Mouse (Mus musculus): ENCODE measurements around the gene Bhlha9. TPM values are rescaled to one million over a fixed set of nuclear protein-coding genes. Genes with fewer than 3 reads are reported as not detected.
A peak's percentile ranks its signal among the peaks of the same experiment; 100 is the strongest.

Gene Bhlha9
- polyA plus RNA-seq, 1 experiment from 2014 or later, result 16.2 TPM

DNA sequence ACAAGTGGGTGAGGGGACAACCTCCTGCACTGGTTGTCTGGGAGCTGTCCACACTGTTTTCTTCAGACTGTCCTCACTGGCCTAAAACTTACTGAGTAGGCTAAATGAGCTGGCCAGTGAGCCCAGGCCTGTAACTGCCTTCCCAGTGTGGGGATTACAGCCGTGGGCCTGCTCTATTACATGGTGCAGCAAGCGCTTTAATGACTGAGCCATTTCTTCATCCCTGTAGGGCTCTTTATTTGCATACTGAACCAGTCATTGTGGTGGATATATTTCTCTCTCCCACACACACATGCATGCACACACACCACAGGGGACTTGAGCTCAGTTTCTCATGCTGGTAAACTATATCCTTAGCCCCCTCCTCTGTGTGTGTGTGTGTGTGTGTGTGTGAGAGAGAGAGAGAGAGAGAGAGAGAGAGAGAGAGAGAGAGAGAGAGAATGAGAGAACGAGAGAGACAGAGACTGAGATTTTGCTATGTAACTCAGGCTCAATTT, 19.4 kb upstream of the Bhlha9 start:
- ATAC-seq (ENCODE audit: insufficient number of reproducible peaks, low FRiP score, low TSS enrichment, low read depth), result no peak
- 57% methylated on average over 3 of the region's 3 CpGs for WGBS
- Histone ChIP-seq H3K4me1 (ENCODE audit: control insufficient read depth, insufficient read depth, low read length) (0 out of 2 replicates have a peak, but pooled peaks cover 2% of the 10 kb centered on the region), H3K4me3 (ENCODE audit: low read depth, low read length) (no peak overlapping the region), H3K9ac (ENCODE audit: low read length) (no peak overlapping the region), H3K36me3 (ENCODE audit: control insufficient read depth, insufficient read depth, low read length) (no peaks in the 10 kb centered on the region), H3K4me2 (ENCODE audit: low read depth, severe bottlenecking) (no peak overlapping the region), H3K27ac (replicated peaks; ENCODE audit: low read depth, low read length) (no peak overlapping the region), H3K9me3 (ENCODE audit: control insufficient read depth, low read length) (no peaks in the 10 kb centered on the region), H3K27me3 (ENCODE audit: control insufficient read depth, insufficient read depth, low read length) (no peaks in the 10 kb centered on the region)
- DNase-seq (ENCODE audit: low spot score), result no peak

DNA sequence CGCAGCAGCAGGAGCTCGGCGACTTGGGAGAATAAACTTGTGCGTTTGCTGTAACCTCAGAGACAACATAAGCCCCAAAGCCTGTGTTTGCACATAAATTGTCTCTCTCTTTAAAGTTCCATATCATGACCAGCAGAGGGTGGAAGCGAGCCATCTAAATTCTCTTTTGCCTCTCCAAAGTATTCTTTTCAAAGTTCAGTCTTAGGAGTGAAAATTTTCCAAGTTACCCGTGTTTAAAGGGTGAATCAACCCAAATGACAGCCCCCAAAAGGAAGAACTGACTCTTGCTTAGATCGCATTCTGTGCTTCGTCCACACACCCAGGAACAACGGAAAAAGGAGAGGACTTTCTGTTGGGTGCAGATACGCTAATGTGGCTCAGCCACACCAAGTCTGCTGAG, 17.2 kb upstream of the Bhlha9 start:
- no peak overlapping the region for H3K4me3 ChIP-seq (ENCODE audit: low read depth, low read length)
- H3K27ac ChIP-seq (replicated peaks; ENCODE audit: low read depth, low read length), result no peak overlapping the region
- no peak for ATAC-seq (ENCODE audit: insufficient number of reproducible peaks, low FRiP score, low TSS enrichment, low read depth)
- no peaks in the 10 kb centered on the region for H3K9me3 ChIP-seq (ENCODE audit: control insufficient read depth, low read length)
- H3K4me2 ChIP-seq (ENCODE audit: low read depth, severe bottlenecking), result no peak overlapping the region; the same call in 1 of the 2 replicates
- H3K27me3 ChIP-seq (ENCODE audit: control insufficient read depth, insufficient read depth, low read length), result no peaks in the 10 kb centered on the region
- peak; percentile 80 for DNase-seq (ENCODE audit: low spot score)
- peaks cover 18% of the 10 kb centered on the region for H3K4me1 ChIP-seq (ENCODE audit: control insufficient read depth, insufficient read depth, low read length)
- no peak overlapping the region for H3K9ac ChIP-seq (ENCODE audit: low read length)
- no peaks in the 10 kb centered on the region for H3K36me3 ChIP-seq (ENCODE audit: control insufficient read depth, insufficient read depth, low read length)
- WGBS, result 7% methylated on average over 10 of the region's 10 CpGs

DNA sequence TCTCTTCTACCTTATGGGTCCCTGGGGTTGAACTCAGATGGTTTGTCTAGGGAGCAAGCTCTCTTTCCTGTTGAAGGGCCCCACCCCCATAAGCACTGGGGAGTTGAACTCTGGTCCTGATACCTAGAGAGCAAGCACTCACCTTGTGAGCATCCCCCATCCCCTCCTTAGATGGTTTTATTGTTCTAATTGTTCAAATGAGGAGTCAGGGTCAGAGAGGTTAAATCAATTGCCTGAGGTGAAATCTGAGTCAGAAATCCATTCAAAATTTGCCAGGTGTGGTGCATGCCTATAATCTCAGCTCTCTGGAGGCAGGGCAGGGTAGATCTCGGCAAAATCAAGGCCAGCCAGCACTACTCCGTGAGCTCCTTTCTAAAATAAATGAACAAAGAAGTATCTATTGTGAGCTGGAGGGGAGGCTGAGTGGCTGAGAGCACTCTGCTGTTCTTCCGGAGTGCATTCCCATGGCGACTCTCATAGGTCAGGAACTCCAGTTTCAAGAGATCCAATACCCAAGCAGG, 14.8 kb upstream of the Bhlha9 start:
- Histone ChIP-seq H3K9ac (ENCODE audit: low read length) (no peak overlapping the region), H3K36me3 (ENCODE audit: control insufficient read depth, insufficient read depth, low read length) (no peaks in the 10 kb centered on the region), H3K27me3 (ENCODE audit: control insufficient read depth, insufficient read depth, low read length) (no peaks in the 10 kb centered on the region), H3K27ac (replicated peaks; ENCODE audit: low read depth, low read length) (no peak overlapping the region), H3K4me1 (ENCODE audit: control insufficient read depth, insufficient read depth, low read length) (peaks cover 18% of the 10 kb centered on the region), H3K4me2 (ENCODE audit: low read depth, severe bottlenecking) (no peak overlapping the region), H3K9me3 (ENCODE audit: control insufficient read depth, low read length) (no peaks in the 10 kb centered on the region), H3K4me3 (ENCODE audit: low read depth, low read length) (no peak overlapping the region)
- WGBS, result 42% methylated on average over 4 of the region's 4 CpGs
- no peak for ATAC-seq (ENCODE audit: insufficient number of reproducible peaks, low FRiP score, low TSS enrichment, low read depth)
- DNase-seq (ENCODE audit: low spot score), result no peak

DNA sequence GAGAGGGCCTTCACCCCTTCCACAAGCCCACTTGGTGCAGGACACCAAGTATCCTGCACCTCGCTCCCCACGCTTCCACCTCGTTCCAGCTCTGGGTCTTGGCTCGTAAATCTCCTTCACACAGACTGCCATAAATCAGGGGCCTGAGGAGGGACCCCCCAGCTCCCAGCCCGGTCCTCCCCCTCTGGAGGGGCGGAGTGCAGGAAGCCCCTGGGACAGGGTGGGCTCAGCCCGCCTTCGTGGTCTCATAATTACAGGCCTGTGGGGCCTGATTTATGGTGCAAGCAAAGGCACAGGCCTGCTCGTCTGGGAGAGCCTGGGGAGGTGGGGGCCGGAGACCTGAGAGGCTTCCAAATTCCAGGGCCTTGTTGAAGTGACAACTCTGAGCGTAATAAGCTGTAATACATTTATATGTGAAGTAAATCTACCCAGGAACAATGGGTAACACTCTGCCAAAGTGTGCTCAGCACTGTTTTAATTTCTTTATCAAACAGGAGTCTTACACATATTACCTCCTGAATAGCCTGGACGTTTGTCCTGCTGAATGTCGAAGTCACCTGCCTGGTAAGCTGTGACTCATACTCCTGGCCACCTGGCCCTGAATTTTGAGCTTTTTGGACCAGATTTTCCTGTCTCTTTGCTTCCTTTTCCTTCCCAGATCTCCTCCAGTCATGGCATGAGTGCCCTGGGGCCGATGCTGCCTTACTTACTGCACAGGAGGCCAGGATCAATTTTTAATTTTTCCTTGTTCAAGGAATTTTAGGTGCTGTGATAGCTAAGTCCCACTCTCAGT, 12.9 kb upstream of the Bhlha9 start:
- H3K27me3 ChIP-seq (ENCODE audit: control insufficient read depth, insufficient read depth, low read length), result no peaks in the 10 kb centered on the region
- H3K4me1 ChIP-seq (ENCODE audit: control insufficient read depth, insufficient read depth, low read length), result peaks cover 16% of the 10 kb centered on the region
- peak; percentile 80 for DNase-seq (ENCODE audit: low spot score)
- no peak overlapping the region for H3K9ac ChIP-seq (ENCODE audit: low read length)
- no peak overlapping the region; the same call in 1 of the 2 replicates for H3K4me2 ChIP-seq (ENCODE audit: low read depth, severe bottlenecking)
- 17% methylated on average over 14 of the region's 14 CpGs for WGBS
- H3K27ac ChIP-seq (replicated peaks; ENCODE audit: low read depth, low read length), result peak overlapping the region; percentile 48
- ATAC-seq (ENCODE audit: insufficient number of reproducible peaks, low FRiP score, low TSS enrichment, low read depth), result peak; percentile 81
- no peak overlapping the region for H3K4me3 ChIP-seq (ENCODE audit: low read depth, low read length)
- H3K36me3 ChIP-seq (ENCODE audit: control insufficient read depth, insufficient read depth, low read length), result no peaks in the 10 kb centered on the region
- no peaks in the 10 kb centered on the region for H3K9me3 ChIP-seq (ENCODE audit: control insufficient read depth, low read length)

DNA sequence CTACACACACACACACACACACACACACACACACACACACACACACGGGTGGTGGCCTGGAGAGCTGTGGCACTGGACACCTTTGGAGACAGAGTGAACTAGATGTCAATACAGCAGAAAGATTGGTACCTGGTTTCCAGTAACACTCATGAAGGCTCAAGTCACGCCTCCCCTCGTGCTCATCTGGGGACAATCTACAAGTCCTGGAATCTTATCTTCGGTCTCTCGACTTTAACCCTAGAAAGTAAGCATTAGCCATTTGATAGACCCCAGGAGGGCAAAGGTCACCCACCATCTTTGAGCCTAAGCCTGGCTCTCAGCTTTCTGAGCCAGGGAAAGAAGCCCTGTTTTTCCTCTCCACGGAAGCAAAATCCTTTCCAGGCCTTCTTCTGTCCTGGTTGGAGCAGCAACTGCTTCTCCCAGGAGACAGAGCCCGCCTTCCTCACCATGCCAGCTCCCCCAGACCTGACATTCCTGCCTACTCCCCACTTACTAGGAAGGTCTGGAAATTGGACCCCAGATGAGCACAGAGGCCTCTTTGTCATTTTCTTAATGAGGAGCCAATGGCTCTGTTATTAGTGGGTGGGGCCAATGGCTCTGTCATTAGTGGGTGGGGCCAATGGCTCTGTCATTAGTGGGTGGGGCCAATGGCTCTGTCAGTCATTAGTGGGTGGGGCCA, 10.3 kb upstream of the Bhlha9 start:
- Histone ChIP-seq H3K4me2 (ENCODE audit: low read depth, severe bottlenecking) (no peak overlapping the region), H3K27me3 (ENCODE audit: control insufficient read depth, insufficient read depth, low read length) (peaks cover 11% of the 10 kb centered on the region), H3K36me3 (ENCODE audit: control insufficient read depth, insufficient read depth, low read length) (no peaks in the 10 kb centered on the region), H3K9ac (ENCODE audit: low read length) (no peak overlapping the region), H3K4me3 (ENCODE audit: low read depth, low read length) (no peak overlapping the region), H3K9me3 (ENCODE audit: control insufficient read depth, low read length) (no peaks in the 10 kb centered on the region), H3K4me1 (ENCODE audit: control insufficient read depth, insufficient read depth, low read length) (peaks cover 24% of the 10 kb centered on the region), H3K27ac (replicated peaks; ENCODE audit: low read depth, low read length) (no peak overlapping the region)
- DNase-seq (ENCODE audit: low spot score), result no peak
- no peak for ATAC-seq (ENCODE audit: insufficient number of reproducible peaks, low FRiP score, low TSS enrichment, low read depth)
- WGBS, result 50% methylated on average over 7 of the region's 7 CpGs

DNA sequence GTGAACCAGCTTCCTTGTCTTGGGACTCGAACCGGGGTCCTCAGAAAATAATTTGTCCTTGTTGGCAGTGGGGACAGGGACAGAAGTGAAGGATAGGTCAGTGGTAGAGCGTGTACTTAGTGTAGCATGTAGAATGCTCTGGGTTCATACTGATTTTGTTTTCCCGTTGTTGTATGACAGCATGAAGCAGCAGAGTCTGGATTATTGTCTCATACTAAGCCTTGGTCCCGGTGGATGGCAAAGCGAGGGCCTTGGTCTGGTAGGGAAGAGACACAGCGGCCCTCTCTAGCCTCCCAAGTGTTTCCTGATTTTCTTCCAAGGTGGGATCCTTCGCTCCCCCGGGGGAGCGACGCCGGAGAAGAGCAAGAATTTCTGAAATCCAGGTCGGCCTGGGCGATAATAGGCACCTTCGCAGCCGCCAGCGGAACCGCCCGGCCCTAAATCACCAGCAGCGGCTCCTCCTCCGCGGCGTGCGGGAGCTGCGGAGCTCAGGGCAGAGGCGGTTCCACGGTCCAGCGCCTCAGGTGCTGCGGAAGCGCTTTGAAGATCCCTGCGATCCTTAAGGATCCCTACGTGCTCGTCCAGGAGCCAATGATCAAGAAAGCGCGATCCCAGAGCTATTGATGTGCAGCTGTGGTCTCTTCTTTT, 6.1 kb upstream of the Bhlha9 start:
- peak overlapping the region; percentile 60 for H3K4me2 ChIP-seq (ENCODE audit: low read depth, severe bottlenecking)
- H3K9ac ChIP-seq (ENCODE audit: low read length), result peak overlapping the region; percentile 38; the same call in 1 of the 2 replicates
- peaks cover 8% of the 10 kb centered on the region for H3K4me1 ChIP-seq (ENCODE audit: control insufficient read depth, insufficient read depth, low read length)
- 8% methylated on average over 35 of the region's 35 CpGs for WGBS
- H3K4me3 ChIP-seq (ENCODE audit: low read depth, low read length), result peak overlapping the region; percentile 25
- H3K27ac ChIP-seq (replicated peaks; ENCODE audit: low read depth, low read length), result no peak overlapping the region
- peaks cover 16% of the 10 kb centered on the region for H3K27me3 ChIP-seq (ENCODE audit: control insufficient read depth, insufficient read depth, low read length)
- no peaks in the 10 kb centered on the region for H3K36me3 ChIP-seq (ENCODE audit: control insufficient read depth, insufficient read depth, low read length)
- peak; percentile 60 for DNase-seq (ENCODE audit: low spot score)
- no peak for ATAC-seq (ENCODE audit: insufficient number of reproducible peaks, low FRiP score, low TSS enrichment, low read depth)
- no peaks in the 10 kb centered on the region for H3K9me3 ChIP-seq (ENCODE audit: control insufficient read depth, low read length)

DNA sequence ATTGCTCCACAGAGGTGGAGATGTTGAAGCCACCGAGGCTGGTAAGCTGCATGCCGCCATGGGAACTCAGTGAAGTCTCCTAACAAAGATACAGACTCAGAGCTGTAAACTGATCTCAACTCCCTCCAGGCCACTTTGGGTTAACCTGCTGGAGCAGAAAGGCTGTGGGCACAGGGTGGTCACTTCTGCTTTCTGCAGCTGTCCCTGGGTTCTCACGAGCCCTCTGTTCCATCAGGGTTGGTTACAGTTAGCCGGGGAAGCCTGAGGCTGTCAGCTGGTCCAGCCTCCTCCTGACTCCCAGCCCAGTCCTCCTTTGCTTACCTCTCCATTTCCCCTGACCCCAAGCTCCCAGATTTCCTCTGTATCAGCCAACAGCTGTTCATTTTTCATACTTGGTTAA, 4.5 kb upstream of the Bhlha9 start:
- no peaks in the 10 kb centered on the region for H3K36me3 ChIP-seq (ENCODE audit: control insufficient read depth, insufficient read depth, low read length)
- H3K27ac ChIP-seq (replicated peaks; ENCODE audit: low read depth, low read length), result no peak overlapping the region
- H3K4me3 ChIP-seq (ENCODE audit: low read depth, low read length), result no peak overlapping the region
- peaks cover 11% of the 10 kb centered on the region for H3K4me1 ChIP-seq (ENCODE audit: control insufficient read depth, insufficient read depth, low read length)
- 21% methylated on average over 4 of the region's 4 CpGs for WGBS
- H3K4me2 ChIP-seq (ENCODE audit: low read depth, severe bottlenecking), result no peak overlapping the region
- no peak overlapping the region for H3K9ac ChIP-seq (ENCODE audit: low read length)
- peaks cover 33% of the 10 kb centered on the region for H3K27me3 ChIP-seq (ENCODE audit: control insufficient read depth, insufficient read depth, low read length)
- ATAC-seq (ENCODE audit: insufficient number of reproducible peaks, low FRiP score, low TSS enrichment, low read depth) (no peak), DNase-seq (ENCODE audit: low spot score) (no peak)
- H3K9me3 ChIP-seq (ENCODE audit: control insufficient read depth, low read length), result no peaks in the 10 kb centered on the region

All from limb, embryonic 11.5 days (tissue).